Mouse (Mus musculus) embryonic fibroblast, embryonic 13.5 days (primary cell): ENCODE measurements at regions not wholly inside any gene's neighbourhood (a gene's known extent, or its start where the extent isn't known, plus 50 kb on each side); places are given as distances from the start of the nearest gene placed in this dataset.

Experiments
- CTCF ChIP-seq: IDR thresholded peaks from 2 replicates; pipeline ENCODE4 v1.5.1; 2011; ENCODE audit warnings: mild to moderate bottlenecking, control low read depth, low read length, moderate library complexity, borderline replicate concordance; ENCODE audit not compliant: insufficient read depth
- POLR2A ChIP-seq: IDR thresholded peaks from 2 replicates; pipeline ENCODE4 v1.6.1; 2011; ENCODE audit warnings: low read depth, mild to moderate bottlenecking, control low read depth, low read length, moderate library complexity

- TF ChIP-seq CTCF = no peak
- TF ChIP-seq POLR2A = no peak
Measured at GRCm38 (mm10) chr8:86395121-86395520, 185.4 kb downstream of the Abcc12 start.
